Mouse (Mus musculus): ENCODE results near the gene Csf2ra. TPM values are rescaled to one million over a fixed set of nuclear protein-coding genes. Genes with fewer than 3 reads are reported as not detected.
A peak's percentile ranks its signal among the peaks of the same experiment; 100 is the strongest.
"Not testable (repeated sequence)": the region's sequence is repeated elsewhere in the genome, so short reads cannot be mapped to it uniquely, and the experiment has no call there.

Gene Csf2ra
- 17.8 and 21.0 TPM in 2 replicates for total RNA-seq (2021)
- long read RNA-seq, experiment 1, partial matches to known transcripts = 16 of 36 reads
- long read RNA-seq, experiment 1, other reads (novel, unspliced or antisense) = 15 of 36 reads
- long read RNA-seq, experiment 2, partial matches to known transcripts = 6 of 27 reads
- long read RNA-seq, experiment 2, other reads (novel, unspliced or antisense) = 17 of 27 reads

DNA sequence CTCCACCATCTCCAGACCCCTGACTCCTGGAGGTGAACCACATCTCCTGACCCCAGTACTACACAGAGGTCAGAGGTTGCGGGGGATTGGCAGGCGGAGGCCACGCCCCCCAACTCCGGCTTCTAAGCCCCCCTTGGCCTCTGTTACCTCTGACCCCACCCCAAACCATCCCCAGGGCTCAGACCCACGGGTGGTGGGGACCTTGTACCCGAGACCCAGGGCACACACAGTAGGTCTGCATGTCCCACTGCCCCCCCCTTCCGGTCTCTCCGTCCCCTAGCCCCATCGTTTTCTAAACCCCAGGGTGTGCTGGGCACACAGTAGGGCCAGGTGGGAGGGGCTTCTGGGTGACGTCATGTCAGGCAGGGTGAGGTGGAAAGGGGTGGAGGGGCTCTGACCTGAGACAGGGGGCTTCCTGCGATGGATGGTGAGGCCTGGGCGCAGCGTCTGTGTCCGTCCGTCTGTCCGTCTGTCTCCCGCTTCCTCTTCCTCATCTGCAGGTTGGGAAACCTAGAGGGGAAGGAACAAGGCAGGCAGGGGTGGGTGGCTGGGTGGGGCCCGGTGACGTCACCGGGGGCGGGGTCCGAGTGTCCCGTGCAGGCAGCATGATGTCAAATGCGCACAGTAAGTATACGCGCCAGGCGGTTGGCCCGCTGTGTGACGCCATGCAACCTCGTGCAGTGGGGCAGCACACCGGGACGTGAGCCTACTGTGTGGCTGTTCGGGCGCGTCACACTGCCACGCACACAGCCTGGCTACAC lies at the start of gene Csf2ra:
TSS of gene Csf2ra (minus strand) at position 489 of the 761 bp plus-strand sequence.
- peak; percentile 38 for DNase-seq

- DNase-seq = no peak
Measured at GRCm38 (mm10) chr19:61275446-61275845, 47.2 kb upstream of the Csf2ra start.

- DNase-seq = not testable (repeated sequence)
Measured at GRCm38 (mm10) chr19:61269141-61269540, 40.9 kb upstream of the Csf2ra start.

DNA sequence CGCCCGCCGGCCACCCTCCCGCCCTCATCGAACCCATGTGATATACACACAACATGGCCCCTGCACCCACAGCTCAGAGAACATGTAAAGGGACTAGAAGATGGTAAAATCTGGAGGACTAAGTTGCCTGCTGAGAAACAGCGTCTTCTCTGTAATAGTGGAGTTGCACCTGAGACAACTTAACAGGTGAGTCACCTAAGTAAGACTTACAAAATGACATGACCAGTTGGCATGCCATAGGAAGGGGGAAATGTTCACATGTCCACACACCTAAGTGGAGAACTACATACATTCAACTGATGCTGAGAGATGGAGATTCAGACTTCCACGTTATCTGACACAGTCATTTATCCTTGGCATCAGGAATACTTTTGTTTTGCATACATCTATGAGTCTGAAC lies 38.9 kb upstream of the Csf2ra start:
- DNase-seq = no peak

DNA sequence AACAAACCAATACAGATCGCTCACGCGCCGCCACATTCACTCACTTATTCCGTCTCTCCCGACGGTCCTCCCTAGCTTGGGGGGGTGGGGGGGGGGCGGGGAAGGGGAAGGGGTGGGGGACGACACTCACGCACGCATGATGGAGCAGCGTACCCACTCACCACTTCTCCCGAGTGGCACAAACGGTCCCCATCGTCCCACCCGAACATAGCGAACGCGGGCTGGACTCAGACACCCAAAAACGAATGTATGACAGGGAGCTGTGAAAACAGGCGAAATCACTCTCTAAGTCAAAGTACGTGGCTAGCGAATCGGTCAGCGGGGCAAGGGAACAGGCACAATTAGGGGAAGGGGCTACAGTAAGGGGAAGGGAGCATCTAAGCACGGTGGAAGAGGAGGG lies 38.4 kb upstream of the Csf2ra start:
- peak; percentile 55 for DNase-seq

DNA sequence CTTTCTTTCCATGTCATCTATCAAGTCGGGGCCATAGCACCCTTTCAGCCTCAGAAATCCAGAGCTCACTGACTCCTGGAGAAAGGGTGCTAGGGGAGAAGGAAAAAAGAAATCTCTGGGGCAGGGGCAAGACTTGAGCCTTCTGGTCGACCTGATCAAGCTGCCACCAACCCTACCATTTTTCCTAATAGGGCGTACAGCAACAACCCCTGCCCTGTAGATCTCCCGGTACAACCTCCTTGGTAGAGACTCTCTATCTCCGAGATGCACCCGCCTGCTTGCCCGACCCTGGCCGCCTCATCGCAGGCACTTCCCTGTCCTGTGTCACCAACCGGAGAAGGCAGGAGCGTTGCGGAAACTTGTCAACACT lies 38.0 kb upstream of the Csf2ra start:
- peak; percentile 60 for DNase-seq

DNA sequence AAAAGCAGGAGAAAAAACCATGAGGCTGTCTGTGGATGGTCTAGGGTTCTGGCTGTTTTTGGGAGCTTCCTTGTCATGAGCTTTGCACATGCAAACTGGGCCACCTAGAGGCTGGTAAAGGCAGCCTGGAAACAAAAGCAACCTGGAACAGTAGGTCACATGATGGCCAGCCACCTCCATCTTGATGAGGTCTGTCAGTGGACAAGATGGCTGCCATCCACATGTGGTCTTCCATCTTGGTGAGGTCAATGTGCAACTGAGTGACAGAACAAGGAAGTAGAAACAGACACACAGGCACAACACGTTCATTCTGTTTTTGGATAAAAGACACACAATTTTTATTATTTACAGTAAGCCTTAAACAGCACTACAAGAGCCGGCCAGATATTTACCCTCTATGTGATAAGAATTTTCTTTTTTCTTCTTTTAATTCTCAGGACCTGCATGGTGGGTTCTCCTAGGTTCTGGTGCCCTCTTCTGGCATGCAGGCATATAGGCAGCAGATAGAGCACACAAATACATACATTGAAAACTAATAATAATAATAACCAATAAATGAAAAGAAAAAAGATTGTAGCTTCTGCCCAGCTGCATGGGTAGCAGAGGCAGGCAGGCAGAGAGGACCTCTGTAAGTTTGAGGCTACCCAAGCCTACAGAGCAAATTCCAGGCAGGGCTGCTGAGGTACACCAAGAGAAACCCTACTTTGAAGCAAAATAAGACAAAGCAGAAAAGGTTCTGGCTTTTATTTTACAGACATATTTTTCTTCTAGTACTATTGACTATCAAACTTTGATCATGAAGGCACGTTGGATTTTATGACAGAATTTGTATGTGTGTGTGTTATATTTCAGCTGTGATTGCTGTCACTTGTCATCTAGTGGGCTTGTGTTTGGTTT lies 37.4 kb upstream of the Csf2ra start:
- DNase-seq = peak; percentile 83

DNA sequence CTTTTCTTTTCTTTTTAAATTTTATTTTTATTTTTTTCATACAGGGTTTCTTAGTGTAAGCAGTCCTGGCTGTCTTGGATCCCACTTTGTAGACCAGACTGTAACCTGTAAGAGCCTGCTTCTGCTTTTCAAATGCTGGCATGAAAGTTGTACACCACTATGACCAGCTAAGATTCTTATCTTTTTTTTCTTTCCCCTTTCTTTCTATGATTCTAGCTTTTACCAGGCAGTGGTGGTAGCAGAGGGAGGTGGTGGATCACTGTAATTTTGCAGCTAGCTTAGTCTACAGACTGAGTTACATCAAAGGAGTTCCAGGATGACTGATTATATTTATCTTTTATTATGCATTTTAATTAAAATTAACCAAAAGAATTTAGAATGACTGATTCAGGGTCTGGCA lies 36.7 kb upstream of the Csf2ra start:
- DNase-seq = no peak

- DNase-seq = no peak
Measured at GRCm38 (mm10) chr19:61264227-61264626, 36.0 kb upstream of the Csf2ra start.

DNA sequence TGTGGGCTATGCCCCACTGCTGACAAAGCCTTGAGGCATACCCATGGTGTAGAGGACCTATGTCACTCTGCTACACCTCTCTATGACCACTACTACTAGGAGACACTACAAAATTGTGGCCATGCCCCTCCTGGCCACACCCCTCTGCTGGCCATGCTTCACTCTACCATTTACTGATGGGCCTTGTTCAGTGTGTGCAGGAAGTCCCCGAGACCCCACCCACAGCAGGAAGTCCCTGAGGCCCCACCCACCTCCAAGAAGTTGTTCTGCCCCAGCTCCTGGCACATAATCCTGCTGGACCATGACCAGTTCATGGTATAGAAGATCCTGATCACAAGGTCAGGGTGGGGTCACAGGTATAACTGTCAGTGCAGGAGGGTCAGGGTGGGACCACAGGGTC lies 33.0 kb upstream of the Csf2ra start:
- no peak for DNase-seq

DNA sequence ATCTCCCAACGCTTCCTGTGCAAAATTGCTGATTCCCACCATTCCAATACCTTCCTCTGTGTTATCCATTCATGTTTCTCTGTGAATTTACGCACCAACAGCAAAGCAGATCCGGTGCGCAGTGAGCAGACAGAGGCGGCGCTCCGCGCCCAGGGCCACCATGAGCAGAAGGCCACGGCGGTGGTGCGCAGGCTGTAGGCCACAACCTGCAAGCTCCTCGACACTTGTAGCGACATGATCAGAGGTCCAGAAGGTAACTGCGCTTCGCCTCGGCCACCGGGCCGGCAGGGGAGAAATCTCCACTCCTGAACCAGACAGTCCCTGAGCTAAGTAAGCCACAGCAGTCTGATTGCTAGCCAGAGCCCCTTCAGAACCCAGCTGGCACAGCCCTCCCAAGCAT lies 29.5 kb upstream of the Csf2ra start:
- DNase-seq = no peak

DNA sequence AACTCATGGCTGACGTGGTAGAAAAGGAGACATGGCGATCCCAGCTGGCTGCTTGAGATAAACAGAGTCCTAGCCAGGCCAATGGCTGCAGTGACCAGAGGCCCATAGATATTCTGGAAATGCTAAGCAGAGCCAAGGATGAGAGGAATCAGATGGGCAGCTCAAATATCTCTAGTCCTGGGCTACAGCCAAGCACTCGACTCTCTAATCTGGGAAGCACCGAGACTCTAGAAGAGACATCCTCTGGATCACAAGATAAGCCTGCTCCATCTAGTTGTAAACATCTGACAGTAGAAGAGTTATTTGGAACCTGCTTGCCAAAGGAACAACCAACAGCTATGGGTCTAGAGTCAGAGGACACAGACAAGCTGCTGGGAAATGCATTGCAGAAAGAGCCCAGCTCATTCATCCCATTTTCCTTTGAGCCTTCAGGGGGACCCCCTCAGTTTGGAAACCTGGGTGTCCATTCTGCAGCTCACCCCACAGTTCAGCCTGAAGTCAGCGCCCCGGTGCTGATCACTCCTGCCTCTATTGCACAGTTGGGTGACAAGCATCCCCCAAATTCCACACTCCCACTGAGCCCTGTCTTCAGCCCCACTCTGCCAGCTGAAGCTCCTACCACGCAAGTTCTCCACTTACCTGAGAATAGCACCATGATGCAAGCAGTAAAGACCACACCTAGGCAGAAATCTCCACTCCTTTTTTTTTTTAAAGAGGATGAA lies 28.1 kb upstream of the Csf2ra start:
- no peak for DNase-seq

GRCm38 (mm10) chr19:61247334-61247733 lies 19.1 kb upstream of the Csf2ra start:
- DNase-seq = not testable (repeated sequence)

DNA sequence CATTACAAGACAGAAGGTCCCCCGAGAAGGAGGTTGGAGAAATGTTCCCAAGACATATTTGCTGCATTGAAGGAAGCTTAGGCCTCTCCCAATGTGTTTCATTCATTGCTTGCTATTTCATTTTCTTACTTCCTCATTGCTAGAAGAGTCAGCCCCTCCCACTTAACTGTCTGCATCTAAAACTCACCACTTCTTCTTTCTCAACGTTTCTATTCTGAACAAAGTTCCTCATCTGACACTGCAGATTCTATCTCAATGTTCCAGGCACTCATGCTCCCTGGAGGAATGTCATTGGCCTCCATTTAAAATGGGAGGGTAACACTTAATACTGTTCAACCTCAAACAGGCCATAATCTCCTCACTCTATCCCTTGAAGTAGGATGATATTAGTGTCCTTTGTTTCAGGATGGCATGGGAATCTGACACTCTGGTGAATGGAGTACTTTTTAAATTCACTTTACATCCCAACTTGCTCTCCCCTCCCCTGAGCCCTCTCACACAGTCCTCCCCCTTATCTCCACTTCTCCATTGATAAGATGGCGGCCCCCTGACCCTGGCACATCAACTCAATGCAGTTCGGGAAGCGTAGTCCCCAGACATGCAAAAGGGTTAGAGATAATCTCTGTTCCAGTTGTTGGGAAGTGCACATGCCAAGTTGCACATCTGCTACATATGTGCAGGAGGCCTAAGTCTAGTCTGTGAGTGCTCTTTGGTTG lies 16.6 kb upstream of the Csf2ra start:
- no peak for DNase-seq

- DNase-seq = no peak
Measured at GRCm38 (mm10) chr19:61237967-61238366, 9.7 kb upstream of the Csf2ra start.

GRCm38 (mm10) chr19:61234532-61234931 lies 6.3 kb upstream of the Csf2ra start:
- DNase-seq = no peak

DNA sequence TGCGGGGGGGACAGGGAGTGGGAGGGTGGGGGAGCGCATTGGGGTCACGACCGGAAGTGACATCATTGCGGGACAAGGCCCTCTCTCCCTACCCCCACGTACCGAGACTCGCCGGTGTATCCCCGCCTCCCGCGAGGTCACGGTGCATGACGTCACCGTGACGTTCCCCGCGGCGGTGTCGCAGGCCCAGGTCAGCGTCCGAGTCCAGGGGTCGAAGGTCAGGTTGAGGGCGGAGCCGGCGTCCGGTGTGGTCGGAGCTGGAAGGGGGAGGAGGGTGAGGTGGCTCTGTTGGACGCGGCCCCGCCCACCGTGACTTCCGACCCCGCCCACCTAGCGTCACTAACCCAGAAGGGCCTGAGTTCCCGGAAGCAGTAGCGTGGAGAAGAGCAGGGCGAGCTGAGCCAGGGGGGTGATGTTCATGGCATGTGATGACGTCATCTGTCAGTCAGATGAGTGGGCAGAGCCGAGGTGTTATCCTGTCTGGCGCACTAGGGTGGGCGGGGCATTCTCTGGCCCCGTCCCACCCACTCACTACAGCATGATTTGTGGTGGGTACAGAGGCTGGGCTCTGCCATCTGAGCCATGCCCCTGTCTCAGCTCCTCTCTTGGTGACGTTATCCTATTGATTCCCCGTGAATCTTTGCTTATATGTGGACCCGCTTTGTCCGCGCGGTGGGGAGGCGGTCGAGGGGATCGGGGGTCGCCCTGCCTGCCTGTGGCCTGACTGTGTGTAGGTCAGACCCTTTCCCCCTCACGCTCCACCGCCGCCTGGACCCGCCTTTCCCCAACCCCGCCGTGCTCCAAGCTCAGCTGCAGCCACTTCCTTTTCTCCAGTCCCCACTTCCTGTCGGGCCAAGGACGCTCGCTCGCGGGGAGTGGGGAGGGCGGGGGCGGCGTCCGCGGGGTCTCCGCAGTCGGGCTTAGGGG lies 1.0 kb downstream of the Csf2ra start:
- peak; percentile 96 for DNase-seq

DNA sequence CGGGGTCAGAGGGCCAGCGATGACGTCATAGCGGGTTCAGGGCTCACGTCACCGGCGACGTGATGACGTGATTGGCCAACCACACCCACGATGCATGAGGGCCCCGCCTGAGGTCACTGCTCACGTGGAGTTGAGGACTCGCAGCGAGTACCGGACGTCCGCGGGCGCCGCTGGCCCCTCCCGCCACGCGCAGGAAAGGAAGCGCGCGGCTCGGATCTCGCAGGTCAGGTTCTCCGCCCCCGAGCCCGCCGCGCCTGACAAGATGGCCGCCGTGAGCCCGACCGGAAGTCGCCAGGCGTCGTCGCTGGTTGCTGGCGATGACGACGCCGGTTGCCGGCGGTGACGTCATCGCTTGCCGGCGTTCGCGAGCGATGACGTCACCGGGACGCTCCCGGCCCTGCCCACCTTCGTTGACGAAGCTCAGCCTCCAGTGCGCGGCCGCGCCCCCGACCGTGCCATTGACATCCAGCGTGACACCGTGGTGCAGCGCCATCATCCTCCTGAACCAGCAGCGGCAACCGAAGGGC lies 1.8 kb downstream of the Csf2ra start:
- peak; percentile 92 for DNase-seq

- DNase-seq = peak; percentile 95
Measured at GRCm38 (mm10) chr19:61225526-61226400, 2.5 kb downstream of the Csf2ra start.

Data from adrenal gland, postnatal 14 days (tissue).